Mouse (Mus musculus): ENCODE measurements around the gene Grtp1. TPM values are rescaled to one million over a fixed set of nuclear protein-coding genes. Genes with fewer than 3 reads are reported as not detected.

The Grtp1 gene
- polyA plus RNA-seq, 1 experiment from 2014 or later, result 17.1 TPM

MicroRNAs within 50 kb of the gene (microRNA counts, 519-probe panel; counts per million panel counts)
- 209 counts per million, percentile 61 among the panel's probes with 10 or more counts for microRNA mmu-miR-1968

Small RNA genes lying within 50 kb of the gene (microRNA-seq; reads per million reads assigned to microRNA genes)
- gene Mir1968, result 27.9 reads per million, percentile 39 among the genes with 10 or more reads in this experiment
- gene Mir7065, result not detected

Other genes starting within 250 kb of the Grtp1 start
- gene F7, start 174.6 kb downstream of the Grtp1 start, polyA plus RNA-seq (2015; fragmentation: Nextera tagmentation; extraction: Ambion mirVana), result 0.46 TPM in 1 of 2 replicates, not detected in the other
- gene F10, start 163.3 kb downstream of the Grtp1 start, polyA plus RNA-seq (2015; fragmentation: Nextera tagmentation; extraction: Ambion mirVana), result 1.4 and 4.4 TPM in 2 replicates
- 0.32 and 1.4 TPM in 2 replicates for gene Proz, start 139.7 kb downstream of the Grtp1 start, polyA plus RNA-seq (2015; fragmentation: Nextera tagmentation; extraction: Ambion mirVana)
- gene Pcid2, start 95.2 kb downstream of the Grtp1 start, polyA plus RNA-seq (2015; fragmentation: Nextera tagmentation; extraction: Ambion mirVana), result 24.2 and 25.7 TPM in 2 replicates
- 99.5 and 102 TPM in 2 replicates for gene Cul4a, start 95.0 kb downstream of the Grtp1 start, polyA plus RNA-seq (2015; fragmentation: Nextera tagmentation; extraction: Ambion mirVana)
- gene Lamp1, start 41.5 kb downstream of the Grtp1 start, polyA plus RNA-seq (2015; fragmentation: Nextera tagmentation; extraction: Ambion mirVana), result 305 and 332 TPM in 2 replicates
- 170 and 207 TPM in 2 replicates for gene Adprhl1, start 53.5 kb upstream of the Grtp1 start, polyA plus RNA-seq (2015; fragmentation: Nextera tagmentation; extraction: Ambion mirVana)
- gene Dcun1d2, start 87.5 kb upstream of the Grtp1 start, polyA plus RNA-seq (2015; fragmentation: Nextera tagmentation; extraction: Ambion mirVana), result 24.6 and 26.7 TPM in 2 replicates
- 32.2 and 36.0 TPM in 2 replicates for gene Tmco3, start 87.6 kb upstream of the Grtp1 start, polyA plus RNA-seq (2015; fragmentation: Nextera tagmentation; extraction: Ambion mirVana)
- 81.5 and 87.5 TPM in 2 replicates for gene Tfdp1, start 138.1 kb upstream of the Grtp1 start, polyA plus RNA-seq (2015; fragmentation: Nextera tagmentation; extraction: Ambion mirVana)
- gene Atp4b, start 196.2 kb upstream of the Grtp1 start, polyA plus RNA-seq (2015; fragmentation: Nextera tagmentation; extraction: Ambion mirVana), result 0.13 TPM in 1 of 2 replicates, not detected in the other
- gene Grk1, start 204.5 kb upstream of the Grtp1 start, polyA plus RNA-seq (2015; fragmentation: Nextera tagmentation; extraction: Ambion mirVana), result not detected in 2 replicates
- 0.62 and 0.71 TPM in 2 replicates for gene Tmem255b, start 234.6 kb upstream of the Grtp1 start, polyA plus RNA-seq (2015; fragmentation: Nextera tagmentation; extraction: Ambion mirVana)